Mouse (Mus musculus) adrenal gland, adult 8-10 months (tissue): ENCODE measurements around the gene Ttc28. TPM values are rescaled to one million over a fixed set of nuclear protein-coding genes. Genes with fewer than 3 reads are reported as not detected.
"Not testable (repeated sequence)": the region's sequence is repeated elsewhere in the genome, so short reads cannot be mapped to it uniquely, and the experiment has no call there.

Source experiments
- DNase-seq: peaks from one replicate; pipeline ENCODE4 v3.0.0; 2022
- total RNA-seq, 4 experiments: library from RNA; stranded (reverse); gene quantifications; 2 replicates each; pipeline ENCODE4 v1.2.4; 2022

The Ttc28 gene
- total RNA-seq, 4 experiments from 2014 or later, result 21.2 to 36.3 (median 29.8) TPM

DNA sequence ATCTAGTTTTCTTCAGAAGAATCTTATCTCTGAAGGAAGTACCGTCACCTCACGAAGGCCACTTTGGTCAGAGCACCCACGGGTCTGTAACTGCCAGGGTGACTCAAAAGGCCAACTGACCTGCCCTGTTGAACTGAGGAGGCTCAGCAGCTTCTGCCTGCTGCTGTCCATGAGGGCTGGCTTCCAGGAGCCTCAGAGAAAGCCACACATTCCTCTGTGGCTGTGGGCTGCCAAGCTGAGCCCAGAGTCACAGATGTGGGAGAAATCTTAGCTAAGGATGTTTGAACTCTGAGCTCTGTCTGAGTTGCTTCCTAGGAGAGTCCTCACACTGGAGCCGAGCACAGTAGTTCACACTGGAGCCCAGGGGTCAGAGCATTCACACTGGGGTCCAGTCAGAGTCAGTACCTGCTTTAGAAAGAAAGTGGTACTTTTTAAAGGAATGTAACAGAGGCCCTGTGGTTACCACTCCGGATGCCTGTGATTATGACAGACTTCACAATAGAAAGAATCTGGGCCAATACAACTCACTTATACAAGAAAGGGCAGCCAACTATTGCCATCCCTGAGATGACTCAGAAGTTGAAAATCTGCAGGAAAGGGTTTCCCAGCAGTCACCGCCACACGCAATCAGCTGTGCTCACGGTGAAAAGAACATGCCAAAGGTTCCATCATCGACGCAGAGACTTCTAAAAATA lies 368.1 kb downstream of the Ttc28 start:
- peak; percentile 43 for DNase-seq

DNA sequence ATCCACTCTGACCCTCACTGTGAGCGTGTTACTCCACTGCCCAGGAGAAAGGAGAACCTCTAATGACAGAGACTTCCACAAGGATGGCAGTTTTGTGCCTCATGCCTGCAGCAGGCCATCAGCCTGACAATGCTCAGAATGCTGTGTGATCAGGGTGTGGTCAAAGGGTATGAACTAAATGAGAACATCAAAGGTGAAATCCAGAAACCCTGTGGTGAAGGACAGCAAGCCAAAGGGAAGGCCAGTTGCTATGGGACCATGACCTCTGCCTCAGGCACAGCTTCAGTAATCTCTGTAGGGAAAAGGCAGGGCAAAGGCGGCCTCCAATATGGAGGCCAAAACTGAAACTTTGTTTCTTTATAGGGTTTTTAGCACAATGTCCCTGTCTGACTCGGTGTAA lies 372.5 kb downstream of the Ttc28 start:
- no peak for DNase-seq

DNA sequence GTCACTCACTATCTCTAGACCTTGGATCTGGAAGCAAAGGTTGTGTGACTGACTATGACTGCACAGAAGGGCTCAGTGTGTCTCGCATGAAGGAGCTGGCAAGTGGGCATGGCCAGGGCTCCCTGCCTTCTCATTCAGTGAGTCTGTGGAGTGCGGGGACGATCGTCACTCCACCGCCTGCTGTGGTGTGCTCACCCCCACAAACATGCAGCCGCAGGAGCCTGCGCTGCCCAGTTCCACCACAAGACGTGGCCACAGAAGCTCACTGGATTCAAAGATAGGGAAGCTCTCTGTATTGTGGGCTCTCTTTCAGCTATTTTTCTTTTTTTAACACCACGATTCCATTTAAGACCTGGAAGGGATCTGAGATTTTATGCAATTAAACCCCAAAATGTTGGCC lies 374.8 kb downstream of the Ttc28 start:
- DNase-seq, result no peak

DNA sequence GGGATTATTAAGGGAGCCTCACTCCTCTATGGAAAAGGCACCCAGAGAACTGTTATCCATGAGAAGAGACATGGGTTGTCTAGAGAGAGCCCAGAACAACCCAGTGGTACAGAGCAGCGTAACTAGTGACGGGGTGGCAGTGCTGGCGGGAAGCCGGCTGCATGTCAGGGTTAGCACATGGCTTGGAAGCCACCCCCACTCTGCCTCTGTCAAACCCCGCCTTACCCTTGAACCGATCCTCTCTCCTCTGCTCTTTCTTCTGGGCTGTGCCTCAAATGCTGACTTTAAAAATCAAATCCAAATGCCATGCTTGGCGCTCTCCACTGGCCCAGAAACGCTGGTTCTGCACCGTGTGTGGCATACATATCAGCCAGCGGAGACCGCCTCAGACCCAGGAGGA lies 375.2 kb downstream of the Ttc28 start:
- peak; percentile 45 for DNase-seq

DNA sequence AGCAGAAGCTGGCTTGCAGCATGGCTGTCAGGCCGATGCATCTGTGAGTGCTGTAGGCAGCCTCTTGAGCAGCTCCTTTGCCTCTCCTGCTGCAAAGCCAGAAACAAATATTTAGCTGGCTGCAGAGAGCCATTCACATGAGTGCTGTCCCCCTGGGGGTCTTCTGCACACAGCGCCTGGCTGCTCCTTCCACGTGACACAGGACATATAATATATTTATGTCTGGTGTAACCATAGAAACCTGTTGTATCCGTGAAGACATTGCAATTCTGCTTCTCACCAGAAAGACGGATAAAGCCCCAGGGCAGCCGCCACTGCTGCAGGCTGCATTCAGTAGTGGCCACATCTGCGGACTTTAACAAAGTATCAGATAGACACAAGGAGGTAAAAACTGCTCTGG lies 376.6 kb downstream of the Ttc28 start:
- DNase-seq, result no peak

DNA sequence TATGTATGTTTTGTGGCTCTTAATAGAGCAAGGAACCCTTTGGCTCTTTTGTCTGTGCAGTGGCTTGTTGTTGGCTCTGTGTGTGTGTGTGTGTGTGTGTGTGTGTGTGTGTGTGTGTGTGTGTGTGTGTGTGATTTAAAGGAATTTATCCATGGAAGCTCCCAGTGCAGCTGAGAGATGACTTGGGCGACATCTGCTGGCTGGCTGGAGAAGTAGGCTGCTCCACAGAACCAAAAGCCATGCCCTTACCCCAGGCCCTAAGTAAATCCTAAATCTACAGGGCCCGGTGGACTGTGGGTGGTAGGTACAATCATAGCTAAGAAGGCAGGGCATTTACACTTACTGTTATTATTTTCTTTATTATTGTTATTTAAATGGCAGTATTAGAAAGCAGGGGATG lies 377.5 kb downstream of the Ttc28 start:
- no peak for DNase-seq

DNA sequence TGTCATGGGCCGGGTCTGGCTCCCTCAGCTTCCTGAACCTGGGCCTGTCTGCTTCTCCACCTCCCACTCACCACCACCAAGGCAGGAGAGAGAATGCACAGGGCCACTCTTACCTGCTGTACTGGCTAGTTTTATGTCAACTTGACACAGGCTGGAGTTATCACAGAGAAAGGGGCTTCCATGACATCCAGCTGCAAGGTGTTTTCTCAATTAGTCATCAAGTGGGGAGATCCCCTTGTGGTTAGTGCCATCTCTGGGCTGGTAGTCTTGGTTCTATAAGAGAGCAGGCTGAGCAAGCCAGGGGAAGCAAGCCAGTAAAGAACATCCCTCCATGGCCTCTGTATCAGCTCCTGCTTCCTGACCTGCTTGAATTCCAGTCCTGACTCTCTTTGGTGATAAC lies 381.6 kb downstream of the Ttc28 start:
- DNase-seq, result not testable (repeated sequence)

DNA sequence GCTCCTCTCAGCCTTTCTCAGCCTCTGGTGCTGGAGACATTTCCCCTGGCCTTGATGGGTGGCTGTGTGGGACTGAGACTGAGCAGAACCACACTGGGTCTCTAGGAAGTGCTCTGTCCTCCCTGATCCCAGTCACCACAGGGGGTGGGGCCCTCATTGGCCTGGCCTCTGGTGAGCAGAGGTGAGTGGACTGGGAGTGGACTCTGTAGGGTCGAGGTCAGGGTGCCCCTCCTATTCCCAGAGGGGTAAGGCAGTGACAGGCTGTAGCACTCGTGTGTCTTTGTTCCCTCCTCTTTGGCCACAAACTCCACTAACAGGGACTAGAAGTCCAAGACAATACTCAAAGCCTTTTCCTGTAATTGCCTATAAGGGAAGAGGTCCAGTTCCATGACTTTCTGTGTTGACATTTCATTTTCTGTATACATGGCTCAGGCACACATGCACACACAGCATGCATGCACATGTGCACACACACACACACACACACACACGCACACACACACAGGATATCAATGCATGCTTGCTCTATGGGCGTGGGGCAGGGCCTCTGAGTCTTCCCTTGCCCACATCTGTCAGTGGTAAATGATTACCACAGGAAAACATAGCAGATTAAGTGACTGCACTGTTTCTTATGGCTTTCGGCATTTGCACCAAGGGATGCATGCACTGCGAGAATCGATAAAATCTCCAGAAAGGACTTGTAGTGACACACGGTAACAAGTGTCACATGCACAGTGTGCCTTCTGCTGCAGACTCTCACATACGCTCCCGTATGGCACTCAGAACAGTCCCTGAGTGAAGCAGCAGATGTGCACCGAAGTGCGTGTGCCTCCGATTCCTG lies 382.4 kb downstream of the Ttc28 start:
- DNase-seq, result no peak

DNA sequence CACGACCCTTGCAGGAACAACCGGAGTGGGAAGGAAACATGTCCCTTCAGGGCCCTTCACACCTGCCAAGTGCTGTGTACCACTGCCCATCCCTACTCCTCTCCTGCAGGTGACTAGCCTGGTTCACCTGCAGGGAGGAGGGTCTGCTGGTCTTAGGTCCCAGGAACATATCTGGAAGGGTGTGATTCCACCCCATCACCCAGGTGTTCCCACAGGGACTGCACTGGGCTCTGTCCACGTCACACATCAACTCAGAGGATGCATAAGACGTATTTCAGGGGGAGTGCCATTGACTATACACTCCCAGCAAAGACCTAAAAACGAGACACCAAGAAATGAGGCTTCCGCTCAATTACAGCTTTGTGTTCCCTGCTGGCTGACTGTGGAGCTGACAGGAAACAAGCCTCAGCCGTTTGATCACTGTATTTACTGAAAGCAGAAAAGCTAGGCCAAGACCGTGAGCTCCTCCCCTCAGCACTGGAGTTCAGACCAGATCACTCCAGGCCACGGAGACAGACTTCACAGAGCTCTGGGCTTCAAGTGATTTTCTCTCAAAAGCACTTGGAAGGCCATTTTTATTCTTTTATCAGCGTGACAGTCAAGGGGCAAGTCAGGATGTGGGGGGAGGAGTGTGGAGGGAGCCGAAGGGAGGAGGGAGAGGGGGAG lies 383.1 kb downstream of the Ttc28 start:
- no peak for DNase-seq

DNA sequence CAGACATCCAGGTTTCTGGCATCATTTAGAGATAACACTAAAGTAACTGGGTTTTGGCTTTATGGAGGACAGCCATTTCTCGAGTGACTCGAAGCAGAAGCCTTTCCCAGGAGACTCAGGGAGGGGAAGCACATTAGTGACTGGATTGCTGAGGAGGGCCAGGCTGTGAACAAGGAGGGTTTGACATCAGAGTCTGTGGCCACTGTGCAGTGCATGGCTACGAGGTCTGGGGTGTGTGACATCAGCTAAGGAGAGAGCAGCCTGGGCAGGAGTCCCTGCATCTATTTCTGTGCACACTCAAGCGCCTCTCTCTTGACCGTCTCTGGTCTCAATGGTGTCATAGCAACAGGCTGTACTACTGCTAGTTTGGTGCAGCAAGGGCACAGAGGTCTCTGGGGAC lies 383.8 kb downstream of the Ttc28 start:
- no peak for DNase-seq

DNA sequence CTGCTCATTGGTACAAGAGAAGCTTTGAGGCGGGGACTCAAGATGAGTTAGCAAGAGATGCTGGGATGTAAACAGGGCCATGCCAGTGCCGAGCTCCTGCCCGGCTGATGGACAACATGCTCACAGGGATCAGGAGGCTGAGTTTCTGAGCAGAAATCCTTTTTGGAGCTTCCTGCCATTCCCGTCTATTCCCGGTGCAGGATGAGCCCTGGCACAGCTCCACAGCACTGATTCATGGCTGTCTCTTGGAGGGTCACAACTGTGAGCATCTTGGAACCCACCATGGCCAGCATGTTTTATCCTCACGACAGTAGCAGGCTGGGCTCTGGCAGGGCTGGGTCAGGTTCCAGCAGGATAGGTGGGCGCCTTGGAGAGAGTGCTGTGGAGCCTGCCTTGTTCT lies 384.9 kb downstream of the Ttc28 start:
- DNase-seq, result no peak

DNA sequence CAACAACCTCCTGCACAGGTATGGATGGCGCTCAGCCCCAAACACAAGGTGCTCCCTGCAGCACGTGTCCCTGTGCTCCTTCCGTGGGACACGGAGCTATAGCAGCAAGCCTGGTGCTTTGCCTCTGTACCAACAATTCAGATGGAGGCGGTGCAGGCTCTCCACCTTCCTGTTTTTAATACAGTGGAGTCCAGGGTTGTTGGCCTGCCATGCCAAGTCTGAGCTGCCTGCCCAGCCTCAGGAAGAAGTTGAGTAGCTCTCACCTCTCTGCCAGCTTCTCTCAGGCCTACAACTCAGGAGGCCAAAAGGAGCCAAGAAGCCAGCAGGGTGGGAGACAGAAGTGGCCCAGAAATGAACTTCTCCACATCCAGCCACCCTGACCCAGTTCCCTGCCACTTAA lies 387.1 kb downstream of the Ttc28 start:
- DNase-seq, result no peak

DNA sequence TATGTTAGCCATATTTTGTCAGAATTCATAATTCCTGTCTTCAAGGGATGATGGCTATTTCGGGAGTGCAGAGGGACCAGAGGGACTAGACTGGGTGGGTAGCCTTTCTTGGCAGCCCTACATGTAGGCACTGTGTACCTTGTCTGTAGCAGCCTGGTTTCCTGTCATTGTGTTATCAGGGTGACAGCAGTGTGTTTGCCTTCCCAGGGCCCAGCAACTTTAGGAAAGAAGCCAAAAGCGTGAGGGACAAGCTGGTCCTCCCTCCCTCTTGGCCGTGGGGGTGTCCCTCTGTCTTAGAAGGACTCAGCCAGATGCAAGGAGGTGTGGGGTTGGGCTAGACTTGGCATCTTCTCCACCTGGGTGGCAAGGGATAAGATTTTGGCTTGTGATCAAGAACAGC lies 387.5 kb downstream of the Ttc28 start:
- peak; percentile 31 for DNase-seq

DNA sequence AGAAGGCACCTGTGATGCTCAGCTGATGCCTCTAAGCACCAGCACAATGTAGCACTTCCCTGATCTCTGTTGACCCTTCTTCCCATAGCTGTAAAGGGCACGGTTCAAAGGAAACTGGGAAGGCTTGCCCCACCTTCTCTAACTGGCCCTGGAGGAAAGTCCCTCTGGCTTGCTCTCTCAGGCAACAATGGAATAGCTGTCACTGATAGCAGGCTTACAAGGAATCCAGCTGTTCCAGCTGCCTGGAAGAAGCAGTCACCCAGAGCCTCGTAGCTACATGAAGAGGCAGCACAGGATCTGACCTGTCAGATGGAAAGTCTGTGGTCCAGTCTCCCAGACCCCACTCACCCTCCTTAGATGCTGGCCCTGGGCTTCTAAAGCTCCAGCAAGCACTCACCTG lies 389.2 kb downstream of the Ttc28 start:
- no peak for DNase-seq

DNA sequence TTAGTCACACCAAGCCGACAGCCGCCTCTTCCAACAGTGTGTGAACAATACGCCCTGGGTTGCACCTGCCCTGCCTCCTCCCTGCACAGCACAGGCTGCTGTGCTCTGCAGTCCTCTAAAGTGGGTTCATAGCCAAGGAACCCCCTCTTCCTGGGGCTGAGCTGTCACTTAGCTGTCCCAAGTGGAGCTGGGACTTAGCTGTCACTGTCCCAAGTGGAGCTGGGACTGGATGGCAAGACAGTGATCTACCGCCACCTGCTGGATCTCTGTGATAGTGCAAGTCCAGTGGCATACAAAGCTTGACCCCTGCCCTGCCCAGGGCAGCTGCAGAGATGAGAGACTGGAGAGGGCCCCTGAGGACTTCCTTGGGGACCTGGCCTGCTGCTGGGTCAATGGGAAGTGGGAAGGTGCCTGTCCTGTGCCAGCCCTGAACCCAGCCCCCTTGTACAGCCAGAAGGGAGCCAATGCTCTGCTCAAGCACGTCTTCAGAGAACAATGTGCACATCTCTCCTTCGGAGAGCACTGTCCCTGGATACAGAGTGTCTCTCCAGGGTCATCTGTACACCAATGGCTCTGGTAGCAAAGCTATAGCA lies 390.1 kb downstream of the Ttc28 start:
- peak; percentile 49 for DNase-seq

DNA sequence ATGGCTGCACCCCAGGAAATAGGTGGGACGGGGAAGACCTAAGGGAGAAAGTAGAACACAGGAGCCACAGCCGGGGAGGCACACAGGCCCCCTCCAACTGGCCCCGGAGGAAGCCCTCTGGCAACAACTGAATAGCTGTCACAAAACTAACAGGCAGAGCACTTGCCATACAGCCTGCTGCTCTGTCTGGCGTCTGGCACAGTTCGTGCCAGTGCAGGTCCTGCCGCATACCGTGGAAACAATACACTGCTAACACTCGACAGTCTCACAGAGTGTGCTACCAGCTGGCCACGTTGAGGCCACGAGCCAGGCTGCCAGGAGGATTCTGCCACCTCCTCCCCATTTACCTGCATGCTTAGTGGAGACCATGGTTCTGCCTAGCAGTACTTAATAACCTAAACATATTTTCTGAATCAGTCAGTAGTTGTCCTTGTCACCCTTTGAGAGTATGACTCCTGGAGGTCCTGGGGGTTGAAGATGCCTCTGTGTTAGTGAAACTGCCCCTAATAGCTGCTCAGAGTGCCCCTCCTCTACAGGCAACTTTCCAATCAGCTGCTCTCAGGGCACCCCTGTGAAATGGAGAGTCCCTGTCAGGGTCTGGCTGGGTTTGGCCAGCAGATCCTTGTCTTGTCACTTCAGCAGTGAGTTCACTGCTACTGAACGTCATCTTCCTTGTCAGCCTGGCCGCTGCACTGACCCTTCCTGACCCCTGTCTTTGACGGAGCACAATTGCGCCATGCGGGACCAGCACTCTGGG lies 390.8 kb downstream of the Ttc28 start:
- DNase-seq, result no peak

DNA sequence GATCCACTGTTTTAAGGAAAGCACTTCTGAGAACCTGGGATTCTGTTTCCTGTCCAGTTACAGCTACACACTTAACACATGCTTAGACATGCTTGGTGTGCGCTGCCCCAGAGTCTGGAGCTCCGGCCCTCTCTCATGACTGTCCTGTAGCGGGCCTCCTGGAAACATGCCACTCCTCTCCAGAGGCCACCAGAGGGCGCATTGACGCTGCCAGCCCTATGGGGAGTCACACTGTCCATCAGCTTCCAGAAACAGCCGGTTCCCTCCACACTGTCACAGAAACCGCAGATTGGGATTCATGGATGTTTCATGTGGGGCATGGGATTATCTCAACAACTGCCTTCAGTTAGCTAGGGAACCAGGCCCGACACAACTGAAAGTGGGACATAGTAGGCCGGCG lies 394.0 kb downstream of the Ttc28 start:
- peak; percentile 64 for DNase-seq

DNA sequence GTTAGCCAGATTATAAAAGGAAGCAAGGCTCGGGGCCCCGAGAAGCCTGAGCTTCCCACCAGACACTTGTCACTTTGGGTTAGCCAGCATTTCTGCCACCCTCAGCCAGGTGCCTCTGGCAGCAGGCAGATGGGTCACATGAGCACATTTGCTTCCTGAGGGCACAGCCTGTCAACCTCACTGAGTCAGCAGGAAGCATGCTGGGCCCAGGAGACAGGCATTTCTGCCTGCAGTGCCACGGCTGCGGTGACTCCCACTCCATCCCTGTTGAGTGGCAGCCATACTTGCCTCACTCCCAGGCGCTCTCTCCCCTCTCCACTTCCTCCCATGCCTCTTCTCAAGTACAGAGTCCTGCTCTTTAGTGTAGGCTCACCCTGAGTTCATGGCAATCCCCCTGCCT lies 395.3 kb downstream of the Ttc28 start:
- DNase-seq, result no peak

DNA sequence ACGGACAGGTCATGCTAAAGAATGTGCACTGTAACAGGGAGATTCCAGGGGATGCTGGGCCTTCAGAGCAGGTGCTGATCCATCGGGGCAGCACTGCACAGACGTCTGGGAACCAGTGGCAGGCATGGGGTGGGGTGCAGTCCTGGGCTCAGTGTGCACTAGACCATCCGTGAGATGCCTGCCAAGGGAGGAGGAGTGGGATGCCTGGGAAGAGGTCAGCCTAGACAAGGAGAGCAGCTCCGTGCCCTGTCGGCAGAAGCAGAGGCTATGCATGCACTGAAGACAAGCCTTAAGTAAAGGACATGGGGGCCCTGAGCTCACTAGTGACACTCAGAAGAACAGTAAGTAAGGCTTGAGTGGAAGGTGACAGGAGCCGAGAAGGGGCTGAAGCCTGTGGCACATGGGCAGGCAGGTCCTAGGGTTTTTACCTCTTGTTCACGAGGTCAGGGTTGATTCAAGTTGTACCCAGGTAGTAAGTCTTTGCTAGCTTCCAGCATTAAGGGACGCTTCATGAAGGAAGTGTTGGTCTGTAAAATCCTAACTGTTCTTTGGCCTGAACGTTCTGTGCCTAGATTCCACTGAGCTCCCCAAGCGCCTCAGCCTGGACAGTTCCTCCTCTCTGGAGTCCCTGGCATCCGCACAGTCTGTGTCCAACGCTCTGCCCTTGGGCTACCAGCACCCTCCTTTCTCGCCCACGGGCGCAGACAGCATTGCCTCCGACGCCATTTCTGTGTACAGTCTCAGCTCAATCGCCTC lies 405.0 kb downstream of the Ttc28 start:
- no peak for DNase-seq

DNA sequence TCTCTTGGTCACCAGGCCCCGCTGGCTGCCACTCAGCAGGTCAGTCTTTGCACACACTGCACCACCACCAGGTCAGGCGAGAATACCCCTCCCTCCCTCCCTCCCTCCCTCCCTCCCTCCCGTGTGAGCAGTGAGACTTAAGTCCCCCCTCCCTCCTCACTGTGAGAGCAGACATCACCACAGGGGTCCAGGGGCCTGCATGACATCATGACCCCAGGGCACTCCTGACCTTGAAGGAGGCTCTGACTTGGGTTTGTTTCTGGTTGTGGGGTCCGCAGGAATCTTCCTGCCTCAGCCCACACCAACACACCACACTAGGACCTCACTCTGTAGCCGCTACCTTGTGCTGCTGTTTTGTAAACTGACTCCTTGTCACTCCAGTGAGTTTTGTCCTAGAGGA lies 408.0 kb downstream of the Ttc28 start:
- no peak for DNase-seq

DNA sequence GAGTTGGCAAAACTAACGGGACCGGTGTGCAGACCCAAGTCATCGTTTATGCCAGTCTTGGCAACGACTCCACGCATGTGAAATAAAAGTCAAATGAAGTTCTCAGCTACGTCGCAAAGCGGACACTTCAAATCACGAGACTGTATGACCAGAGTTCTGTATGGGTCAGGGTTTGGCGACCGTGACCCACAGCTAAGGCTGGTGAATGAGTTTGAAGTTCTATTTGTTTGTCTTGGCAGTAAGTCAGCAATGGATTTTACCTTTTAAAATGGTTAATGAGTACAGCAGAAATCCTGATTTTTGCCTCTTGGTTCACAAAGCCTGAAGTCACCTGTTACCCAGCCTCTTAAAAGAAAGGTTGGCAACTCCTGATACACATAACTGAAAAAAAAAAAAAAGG lies 408.9 kb downstream of the Ttc28 start:
- no peak for DNase-seq

DNA sequence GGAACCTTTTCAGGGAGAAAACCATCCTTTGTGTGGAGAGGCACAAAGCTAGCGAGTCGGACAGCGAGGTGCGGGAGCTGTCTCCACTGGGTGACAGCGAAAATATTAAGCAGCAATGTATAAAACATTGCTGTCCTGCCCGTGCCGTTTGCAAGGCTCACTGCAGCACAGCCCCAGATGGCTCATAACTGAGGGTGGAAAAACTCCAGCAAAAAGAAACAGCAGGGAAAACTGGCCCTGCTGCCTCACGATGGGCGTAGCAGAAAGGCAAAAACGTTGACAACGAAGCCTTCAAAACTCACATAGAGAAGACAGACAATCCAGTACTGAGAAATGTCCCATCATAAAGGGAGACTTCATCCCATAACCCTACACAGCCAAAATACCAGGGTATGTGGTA lies 410.5 kb downstream of the Ttc28 start:
- no peak for DNase-seq
